Mouse (Mus musculus) testis, adult 2 months (tissue): Measurements from ENCODE around the gene Elp1. TPM values are rescaled to one million over a fixed set of nuclear protein-coding genes. Genes with fewer than 3 reads are reported as not detected.

Experiments
- H3K27ac ChIP-seq: fragments of 200-500 bp; 2 replicates; pipeline ENCODE4 v1.5.1; 2012; ENCODE audit warnings: low read depth, low read length; ENCODE audit not compliant: control insufficient read depth, insufficient read depth
- H3K27me3 ChIP-seq: fragments of 200-500 bp; 2 replicates; pipeline ENCODE4 v1.6.1; 2012; ENCODE audit warnings: mild to moderate bottlenecking, low read length, moderate library complexity; ENCODE audit not compliant: control insufficient read depth, insufficient read depth
- H3K36me3 ChIP-seq: fragments of 200-500 bp; 2 replicates; pipeline ENCODE4 v1.6.1; 2012; ENCODE audit warnings: mild to moderate bottlenecking, low read length; ENCODE audit not compliant: control insufficient read depth, insufficient read depth
- H3K4me1 ChIP-seq: fragments of 200-500 bp; 2 replicates; pipeline ENCODE4 v1.6.1; 2012; ENCODE audit warnings: low read length; ENCODE audit not compliant: control insufficient read depth, insufficient read depth
- H3K4me3 ChIP-seq: fragments of 200-500 bp; 2 replicates; pipeline ENCODE4 v1.5.1; 2012; ENCODE audit warnings: low read depth, mild to moderate bottlenecking, low read length, moderate library complexity, mixed read lengths; ENCODE audit not compliant: control insufficient read depth
- CTCF ChIP-seq: fragments of 200-500 bp; IDR thresholded peaks from 2 replicates; pipeline ENCODE4 v1.5.1; 2012; ENCODE audit warnings: low read depth, mild to moderate bottlenecking, inconsistent platforms, low read length, moderate library complexity; ENCODE audit not compliant: control insufficient read depth, insufficient read depth, insufficient replicate concordance
- POLR2A ChIP-seq: fragments of 200-500 bp; IDR thresholded peaks from 2 replicates; pipeline ENCODE4 v1.6.1; 2012; ENCODE audit warnings: low read depth, mild to moderate bottlenecking, inconsistent platforms, low read length, moderate library complexity; ENCODE audit not compliant: control insufficient read depth
- polyA plus RNA-seq: library from polyadenylated mRNA; depleted of rRNA; stranded (reverse); fragments of >200 nt; gene quantifications from 2 replicates; pipeline ENCODE4 v1.2.3, GENCODE M21; 2012

Elp1 gene
- polyA plus RNA-seq, 1 experiment: 7.7 TPM

GRCm38 (mm10) chr4:56723237-56723636 is 78.9 kb downstream of the Elp1 start:
- Histone ChIP-seq H3K4me1 (no peaks in the 10 kb centered on the region), H3K27me3 (no peaks in the 10 kb centered on the region), H3K27ac (no peak overlapping the region), H3K36me3 (no peaks in the 10 kb centered on the region), H3K4me3 (no peak overlapping the region)
- no peak for TF ChIP-seq POLR2A

GRCm38 (mm10) chr4:56722346-56722745 is 79.8 kb downstream of the Elp1 start:
- TF ChIP-seq CTCF (no peak), POLR2A (no peak)

GRCm38 (mm10) chr4:56721469-56721868 is 80.7 kb downstream of the Elp1 start:
- H3K36me3 ChIP-seq: no peaks in the 10 kb centered on the region
- no peak overlapping the region for H3K27ac ChIP-seq
- no peaks in the 10 kb centered on the region for H3K4me1 ChIP-seq
- no peak overlapping the region for H3K4me3 ChIP-seq
- H3K27me3 ChIP-seq: no peaks in the 10 kb centered on the region
- TF ChIP-seq POLR2A: no peak
- 0 out of 2 replicates have a peak, but pooled peaks have one; percentile 16 for TF ChIP-seq CTCF

More at GRCm38 (mm10) chr4:56722346-56722745, 79.8 kb downstream of the Elp1 start:
- no peak overlapping the region for H3K4me3 ChIP-seq
- no peaks in the 10 kb centered on the region for H3K36me3 ChIP-seq
- H3K4me1 ChIP-seq: no peaks in the 10 kb centered on the region
- no peaks in the 10 kb centered on the region for H3K27me3 ChIP-seq
- H3K27ac ChIP-seq: no peak overlapping the region

- TF ChIP-seq CTCF (no peak), POLR2A (no peak)
- Histone ChIP-seq H3K4me3 (no peak overlapping the region), H3K27ac (no peak overlapping the region), H3K36me3 (no peaks in the 10 kb centered on the region), H3K27me3 (no peaks in the 10 kb centered on the region), H3K4me1 (no peaks in the 10 kb centered on the region)
Observed at GRCm38 (mm10) chr4:56720403-56720802, 81.7 kb downstream of the Elp1 start.

GRCm38 (mm10) chr4:56719456-56719855 is 82.7 kb downstream of the Elp1 start:
- TF ChIP-seq CTCF: no peak
- no peak for TF ChIP-seq POLR2A

GRCm38 (mm10) chr4:56718573-56719442 is 83.3 kb downstream of the Elp1 start:
- H3K27ac ChIP-seq: no peak overlapping the region
- no peaks in the 10 kb centered on the region for H3K4me1 ChIP-seq
- H3K27me3 ChIP-seq: no peaks in the 10 kb centered on the region
- TF ChIP-seq POLR2A (no peak), CTCF (no peak)
- H3K36me3 ChIP-seq: no peaks in the 10 kb centered on the region
- H3K4me3 ChIP-seq: no peak overlapping the region

More at GRCm38 (mm10) chr4:56719456-56719855, 82.7 kb downstream of the Elp1 start:
- Histone ChIP-seq H3K27me3 (no peaks in the 10 kb centered on the region), H3K4me3 (no peak overlapping the region), H3K36me3 (no peaks in the 10 kb centered on the region), H3K27ac (no peak overlapping the region), H3K4me1 (no peaks in the 10 kb centered on the region)

GRCm38 (mm10) chr4:56717932-56718331 is 84.2 kb downstream of the Elp1 start:
- no peak for TF ChIP-seq POLR2A
- no peak for TF ChIP-seq CTCF
- H3K4me3 ChIP-seq: no peak overlapping the region
- H3K27me3 ChIP-seq: no peaks in the 10 kb centered on the region
- no peak overlapping the region for H3K27ac ChIP-seq
- no peaks in the 10 kb centered on the region for H3K4me1 ChIP-seq
- no peaks in the 10 kb centered on the region for H3K36me3 ChIP-seq
